Mouse (Mus musculus): Measurements from ENCODE around the gene Mdfi.

DNA sequence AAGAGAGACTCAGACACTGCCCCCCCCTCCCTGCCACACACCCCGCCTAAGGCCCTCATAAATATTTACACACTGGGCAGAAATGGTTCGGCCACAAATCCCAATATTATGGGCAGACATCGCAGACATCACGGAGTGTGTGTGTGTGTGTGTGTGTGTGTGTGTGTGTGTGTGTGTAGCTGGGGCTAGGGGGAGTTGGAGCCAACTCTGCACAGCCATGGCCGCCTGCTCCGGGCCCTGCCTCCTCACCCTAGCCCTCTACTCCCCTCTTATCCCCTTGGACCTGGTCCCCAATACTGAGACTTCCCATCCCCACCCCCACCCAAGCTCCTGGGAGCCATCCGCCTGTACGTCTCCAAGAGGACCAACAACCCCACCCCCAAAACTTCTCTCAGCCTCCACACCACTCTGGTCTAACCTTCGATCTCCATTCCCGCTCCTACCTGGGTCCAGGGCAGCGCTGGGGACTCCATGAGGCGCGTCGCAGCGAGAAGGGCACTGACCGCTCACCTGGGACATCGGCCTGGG lies 1.9 kb downstream of the Mdfi start:
- TF ChIP-seq POLR2A (IDR thresholded peaks at IDR 0.05; ENCODE audit: extremely low read depth, insufficient read depth, low read length) (no peak), CTCF (IDR thresholded peaks at IDR 0.05; ENCODE audit: extremely low read depth, insufficient read depth, low read length) (no peak)

Data from cortical plate, adult 2 months (tissue).